Comparison of ENCODE assay signal across 16 mouse cellular contexts in genomic region chr15:79417379-79417778, GRCm38 (mm10). TPM values are rescaled to one million over a fixed set of nuclear protein-coding genes. Genes with fewer than 3 reads are reported as not detected.
DNase-seq lines count a peak whose midpoint lies in the region; ATAC-seq and TF ChIP-seq lines count a peak whose summit lies in the region.
"Had no signal": no experiment of that assay in that cellular context is flagged by ENCODE, and none has a peak within 500 bp of the region (broad histone marks: within the 10 kb centered on the region; RNA-seq: fewer than 3 reads in every experiment).

No protein-coding gene starts in this region.

- in situ Hi-C loops in ES-E14 (cut with MboI; ENCODE audit: low sequenced_read_pairs in 2 of 2, unreplicated experiment in 2 of 2), result no loop called here

- intact Hi-C loops in gastrocnemius, adult 2 months (cut with DNase I), result no loop called here

- H3K27me3 ChIP-seq in liver, embryonic 12.5 days (replicated peaks), result no peaks in the 10 kb centered on the region
- H3K27me3 ChIP-seq in midbrain, embryonic 15.5 days (replicated peaks), result no peaks in the 10 kb centered on the region
- H3K27me3 ChIP-seq: CH12.LX; embryonic facial prominence, embryonic 12.5 days; heart, embryonic 12.5 days; hindbrain, embryonic 15.5 days had no signal

- no peak overlapping the region for H3K4me3 ChIP-seq in gastrocnemius, adult 2 months
- no peak overlapping the region for H3K4me3 ChIP-seq in liver, embryonic 12.5 days
- H3K4me3 ChIP-seq in ES-E14 (ENCODE audit: insufficient read depth in 1 of 2, low read depth in 1 of 2, low read length in 2 of 2, poor library complexity in 1 of 2, severe bottlenecking in 1 of 2), result no peak overlapping the region
- no peak overlapping the region for H3K4me3 ChIP-seq in midbrain, embryonic 15.5 days
- H3K4me3 ChIP-seq: embryonic facial prominence, embryonic 12.5 days; heart, embryonic 12.5 days; hindbrain, embryonic 15.5 days had no signal

- WGBS in liver, embryonic 12.5 days (ENCODE audit: insufficient replicate concordance), result 77% methylated on average over 3 of the region's 3 CpGs
- WGBS in midbrain, embryonic 15.5 days, result 96% methylated on average over 3 of the region's 3 CpGs

- H3K9ac ChIP-seq in liver, embryonic 12.5 days, result no peak overlapping the region
- H3K9ac ChIP-seq in ES-E14 (ENCODE audit: insufficient read depth, low read depth, low read length, poor library complexity, severe bottlenecking), result no peak overlapping the region
- H3K9ac ChIP-seq in midbrain, embryonic 15.5 days, result no peak overlapping the region
- H3K9ac ChIP-seq: embryonic facial prominence, embryonic 12.5 days; heart, embryonic 12.5 days; hindbrain, embryonic 15.5 days had no signal

- H3K4me2 ChIP-seq in liver, embryonic 12.5 days, result no peak overlapping the region
- no peak overlapping the region for H3K4me2 ChIP-seq in midbrain, embryonic 15.5 days
- H3K4me2 ChIP-seq: embryonic facial prominence, embryonic 12.5 days; heart, embryonic 12.5 days; hindbrain, embryonic 15.5 days had no signal

- ATAC-seq in liver, embryonic 12.5 days, result peak; percentile 33; the same call in 1 of the 2 replicates
- ATAC-seq in midbrain, embryonic 15.5 days (replicated peaks), result no peak
- ATAC-seq: forebrain, embryonic 16.5 days had no signal

- H3K9me3 ChIP-seq in liver, embryonic 12.5 days (replicated peaks), result no peaks in the 10 kb centered on the region
- H3K9me3 ChIP-seq in ES-E14 (ENCODE audit: control insufficient read depth, insufficient read depth, low read depth, low read length), result no peaks in the 10 kb centered on the region
- no peaks in the 10 kb centered on the region for H3K9me3 ChIP-seq in midbrain, embryonic 15.5 days
- H3K9me3 ChIP-seq: embryonic facial prominence, embryonic 12.5 days; heart, embryonic 12.5 days; hindbrain, embryonic 15.5 days had no signal

- peaks cover 41% of the 10 kb centered on the region for H3K36me3 ChIP-seq in liver, embryonic 12.5 days
- peaks cover 37% of the 10 kb centered on the region for H3K36me3 ChIP-seq in ES-E14 (ENCODE audit: control insufficient read depth, insufficient read depth, low read length, poor library complexity, severe bottlenecking)
- H3K36me3 ChIP-seq in midbrain, embryonic 15.5 days (replicated peaks), result peaks cover 33% of the 10 kb centered on the region

- peak; percentile 79 for DNase-seq in gastrocnemius, adult 2 months
- no peak for DNase-seq in gastrocnemius, postnatal 10 days
- DNase-seq in liver, result no peak
- no peak for DNase-seq in ES-E14 (ENCODE audit: low read depth, low spot score)
- DNase-seq in cerebellum, postnatal 25 days, result no peak
- DNase-seq: adrenal gland, postnatal 10 days; cerebellum, adult 11 months; cerebellum, adult 8-10 months; cerebellum, postnatal 14 days had no signal

- H3K27ac ChIP-seq in gastrocnemius, adult 2 months, result peak overlapping the region; percentile 88
- no peak overlapping the region for H3K27ac ChIP-seq in liver, embryonic 12.5 days
- H3K27ac ChIP-seq in ES-E14 (ENCODE audit: insufficient read depth, low read depth, low read length, poor library complexity, severe bottlenecking), result peak overlapping the region; percentile 76
- no peak overlapping the region for H3K27ac ChIP-seq in midbrain, embryonic 15.5 days
- H3K27ac ChIP-seq: embryonic facial prominence, embryonic 12.5 days; hindbrain, embryonic 15.5 days had no signal

- no peak for TF ChIP-seq CTCF in gastrocnemius, adult 2 months (IDR thresholded peaks at IDR 0.05)

- peaks cover 21% of the 10 kb centered on the region for H3K4me1 ChIP-seq in liver, embryonic 12.5 days
- peaks cover 14 to 26% of the 10 kb centered on the region in 2 experiments for H3K4me1 ChIP-seq in ES-E14 (ENCODE audit: control insufficient read depth in 2 of 2, insufficient read depth in 2 of 2, low read length in 2 of 2, poor library complexity in 1 of 2)
- H3K4me1 ChIP-seq in midbrain, embryonic 15.5 days, result no peaks in the 10 kb centered on the region
- H3K4me1 ChIP-seq: hindbrain, embryonic 15.5 days had no signal

TF ChIP-seq in ES-E14, 5 proteins besides CTCF, POLR2A, EP300 and RAD21:
- TF ChIP-seq ZC3H11A (IDR thresholded peaks at IDR 0.05; ENCODE audit: borderline replicate concordance, low read depth, low read length) (no peak), ZNF384 (IDR thresholded peaks at IDR 0.05; ENCODE audit: low read depth, low read length) (no peak), CHD2 (IDR thresholded peaks at IDR 0.05; ENCODE audit: low read depth, low read length) (no peak), HCFC1 (IDR thresholded peaks at IDR 0.05; ENCODE audit: borderline replicate concordance, insufficient read depth, low read length) (no peak), MAFK (IDR thresholded peaks at IDR 0.05; ENCODE audit: insufficient read depth, low read depth, low read length) (no peak)

RNA-seq across cellular contexts. Expression of gene Tmem184b, which starts 14.0 kb away (rescaled TPM):
- total RNA-seq in gastrocnemius, adult 2 months (2021), result 10 to 100 TPM; 26.1 to 36.7 TPM
- 10 to 100 TPM; 42.0 to 47.5 TPM for total RNA-seq in gastrocnemius, postnatal 10 days (2021)
- polyA plus RNA-seq in liver, embryonic 12.5 days (2016; fragmentation: Nextera tagmentation; extraction: Ambion mirVana), result 16.4 and 19.0 TPM in 2 replicates
- total RNA-seq in ES-E14 (2012; rRNA removed), result 40.6 and 51.7 TPM in 2 replicates
- polyA plus RNA-seq in midbrain, embryonic 15.5 days (2015; fragmentation: Nextera tagmentation; extraction: Ambion mirVana), result 47.9 and 54.9 TPM in 2 replicates

RNA-seq across cellular contexts. Expression of gene Csnk1e, which starts 38.0 kb away (rescaled TPM):
- total RNA-seq in gastrocnemius, adult 2 months (2021), result 10 to 100 TPM; 41.8 to 61.4 TPM
- 10 to 100 TPM; 55.5 to 60.8 TPM for total RNA-seq in gastrocnemius, postnatal 10 days (2021)
- polyA plus RNA-seq in liver, embryonic 12.5 days (2016; fragmentation: Nextera tagmentation; extraction: Ambion mirVana), result 24.1 and 24.7 TPM in 2 replicates
- total RNA-seq in ES-E14 (2012; rRNA removed), result 72.8 and 82.0 TPM in 2 replicates
- polyA plus RNA-seq in midbrain, embryonic 15.5 days (2015; fragmentation: Nextera tagmentation; extraction: Ambion mirVana), result 284 and 297 TPM in 2 replicates

Comparison
In these comparisons a context has a peak if more than half of its experiments do, and no peak if none do; other contexts are left out.
1. H3K27ac ChIP-seq: peak in gastrocnemius, adult 2 months (single experiment) and ES-E14 (single experiment); none in liver, embryonic 12.5 days (single experiment) and midbrain, embryonic 15.5 days (single experiment).